Mouse (Mus musculus): ENCODE data around the gene Haus8. TPM values are rescaled to one million over a fixed set of nuclear protein-coding genes. Genes with fewer than 3 reads are reported as not detected.
"Not testable (repeated sequence)": the region's sequence is repeated elsewhere in the genome, so short reads cannot be mapped to it uniquely, and the experiment has no call there.

The Haus8 gene
- polyA plus RNA-seq, 1 experiment from 2014 or later: 52.0 TPM

GRCm38 (mm10) chr8:71248203-71248602 lies 24.5 kb downstream of the Haus8 start:
- ATAC-seq (ENCODE audit: low FRiP score, low TSS enrichment) (no peak), DNase-seq (no peak)
- Histone ChIP-seq H3K9ac (replicated peaks; ENCODE audit: low read length) (no peak overlapping the region), H3K4me2 (ENCODE audit: low read length) (no peak overlapping the region), H3K9me3 (ENCODE audit: control insufficient read depth, low read length) (no peaks in the 10 kb centered on the region), H3K27me3 (ENCODE audit: control insufficient read depth, insufficient read depth, low read length) (no peaks in the 10 kb centered on the region), H3K4me1 (ENCODE audit: control insufficient read depth, insufficient read depth, low read length) (no peaks in the 10 kb centered on the region), H3K36me3 (ENCODE audit: control insufficient read depth, insufficient read depth, low read length) (peaks cover 25% of the 10 kb centered on the region; the same call in 1 of the 2 replicates), H3K4me3 (replicated peaks; ENCODE audit: low read depth, low read length) (no peak overlapping the region), H3K27ac (replicated peaks; ENCODE audit: low read depth, low read length) (no peak overlapping the region)
- WGBS: 90% methylated on average over 1 of the region's 1 CpGs

GRCm38 (mm10) chr8:71242757-71243156 lies 30.0 kb downstream of the Haus8 start:
- Histone ChIP-seq H3K36me3 (ENCODE audit: control insufficient read depth, insufficient read depth, low read length) (no peaks in the 10 kb centered on the region), H3K4me2 (ENCODE audit: low read length) (no peak overlapping the region), H3K4me1 (ENCODE audit: control insufficient read depth, insufficient read depth, low read length) (no peaks in the 10 kb centered on the region), H3K4me3 (replicated peaks; ENCODE audit: low read depth, low read length) (no peak overlapping the region), H3K27ac (replicated peaks; ENCODE audit: low read depth, low read length) (no peak overlapping the region), H3K9ac (replicated peaks; ENCODE audit: low read length) (no peak overlapping the region), H3K9me3 (ENCODE audit: control insufficient read depth, low read length) (no peaks in the 10 kb centered on the region), H3K27me3 (ENCODE audit: control insufficient read depth, insufficient read depth, low read length) (no peaks in the 10 kb centered on the region)
- no peak for DNase-seq
- 88% methylated on average over 2 of the region's 2 CpGs for WGBS
- no peak for ATAC-seq (ENCODE audit: low FRiP score, low TSS enrichment)

- WGBS: 49% methylated on average over 2 of the region's 2 CpGs
- no peak overlapping the region for H3K27ac ChIP-seq (replicated peaks; ENCODE audit: low read depth, low read length)
- peak; percentile 8 for DNase-seq
Measured at GRCm38 (mm10) chr8:71224560-71224959, 48.2 kb downstream of the Haus8 start.

GRCm38 (mm10) chr8:71214266-71214665 lies 58.5 kb downstream of the Haus8 start:
- H3K27ac ChIP-seq (replicated peaks; ENCODE audit: low read depth, low read length); H3K9ac ChIP-seq (replicated peaks; ENCODE audit: low read length); H3K27me3 ChIP-seq (ENCODE audit: control insufficient read depth, insufficient read depth, low read length); ATAC-seq (ENCODE audit: low FRiP score, low TSS enrichment); H3K36me3 ChIP-seq (ENCODE audit: control insufficient read depth, insufficient read depth, low read length); H3K4me1 ChIP-seq (ENCODE audit: control insufficient read depth, insufficient read depth, low read length); H3K4me2 ChIP-seq (ENCODE audit: low read length); H3K9me3 ChIP-seq (ENCODE audit: control insufficient read depth, low read length); DNase-seq; H3K4me3 ChIP-seq (replicated peaks; ENCODE audit: low read depth, low read length): not testable (repeated sequence)
- 90% methylated on average over 3 of the region's 5 CpGs for WGBS

More at GRCm38 (mm10) chr8:71224560-71224959, 48.2 kb downstream of the Haus8 start:
- Histone ChIP-seq H3K27me3 (ENCODE audit: control insufficient read depth, insufficient read depth, low read length) (no peaks in the 10 kb centered on the region), H3K9ac (replicated peaks; ENCODE audit: low read length) (no peak overlapping the region), H3K9me3 (ENCODE audit: control insufficient read depth, low read length) (no peaks in the 10 kb centered on the region), H3K4me3 (replicated peaks; ENCODE audit: low read depth, low read length) (no peak overlapping the region), H3K36me3 (ENCODE audit: control insufficient read depth, insufficient read depth, low read length) (no peaks in the 10 kb centered on the region), H3K4me2 (ENCODE audit: low read length) (no peak overlapping the region), H3K4me1 (ENCODE audit: control insufficient read depth, insufficient read depth, low read length) (no peaks in the 10 kb centered on the region)
- no peak for ATAC-seq (ENCODE audit: low FRiP score, low TSS enrichment)

- H3K27ac ChIP-seq (replicated peaks; ENCODE audit: low read depth, low read length); H3K4me3 ChIP-seq (replicated peaks; ENCODE audit: low read depth, low read length); H3K27me3 ChIP-seq (ENCODE audit: control insufficient read depth, insufficient read depth, low read length); H3K4me1 ChIP-seq (ENCODE audit: control insufficient read depth, insufficient read depth, low read length); H3K9ac ChIP-seq (replicated peaks; ENCODE audit: low read length); H3K36me3 ChIP-seq (ENCODE audit: control insufficient read depth, insufficient read depth, low read length); H3K9me3 ChIP-seq (ENCODE audit: control insufficient read depth, low read length): not testable (repeated sequence)
- 0 out of 2 replicates have a peak overlapping the region, but pooled peaks have one; percentile 17 for H3K4me2 ChIP-seq (ENCODE audit: low read length)
- peak; percentile 60 for ATAC-seq (ENCODE audit: low FRiP score, low TSS enrichment)
- WGBS: 6% methylated on average over 6 of the region's 11 CpGs
- DNase-seq: peak; percentile 1
Measured at GRCm38 (mm10) chr8:71205541-71205967, 67.2 kb downstream of the Haus8 start.

Other genes with a start within 250 kb of the Haus8 start
- 15.5 and 16.8 TPM in 2 replicates for gene Myo9b, start 220 bp downstream of the Haus8 start, polyA plus RNA-seq (2014; fragmentation: Nextera tagmentation; extraction: Ambion mirVana)
- gene Use1, start 93.9 kb upstream of the Haus8 start, polyA plus RNA-seq (2014; fragmentation: Nextera tagmentation; extraction: Ambion mirVana): 121 TPM in 2 replicates
- 4.2 and 4.3 TPM in 2 replicates for gene Ocel1, start 98.4 kb upstream of the Haus8 start, polyA plus RNA-seq (2014; fragmentation: Nextera tagmentation; extraction: Ambion mirVana)
- gene Nr2f6, start 109.0 kb upstream of the Haus8 start, polyA plus RNA-seq (2014; fragmentation: Nextera tagmentation; extraction: Ambion mirVana): 24.9 and 29.4 TPM in 2 replicates
- 3.5 and 5.7 TPM in 2 replicates for gene Ushbp1, start 122.9 kb upstream of the Haus8 start, polyA plus RNA-seq (2014; fragmentation: Nextera tagmentation; extraction: Ambion mirVana)
- 78.3 and 88.4 TPM in 2 replicates for gene Babam1, start 123.9 kb upstream of the Haus8 start, polyA plus RNA-seq (2014; fragmentation: Nextera tagmentation; extraction: Ambion mirVana)
- 3.0 and 5.3 TPM in 2 replicates for gene Ankle1, start 133.1 kb upstream of the Haus8 start, polyA plus RNA-seq (2014; fragmentation: Nextera tagmentation; extraction: Ambion mirVana)
- gene Abhd8, start 190.7 kb upstream of the Haus8 start, polyA plus RNA-seq (2014; fragmentation: Nextera tagmentation; extraction: Ambion mirVana): 119 and 133 TPM in 2 replicates
- 199 and 222 TPM in 2 replicates for gene Mrpl34, start 192.0 kb upstream of the Haus8 start, polyA plus RNA-seq (2014; fragmentation: Nextera tagmentation; extraction: Ambion mirVana)
- 213 and 233 TPM in 2 replicates for gene Dda1, start 196.3 kb upstream of the Haus8 start, polyA plus RNA-seq (2014; fragmentation: Nextera tagmentation; extraction: Ambion mirVana)
- gene Ano8, start 213.0 kb upstream of the Haus8 start, polyA plus RNA-seq (2014; fragmentation: Nextera tagmentation; extraction: Ambion mirVana): 7.7 and 9.4 TPM in 2 replicates
- gene Gtpbp3, start 215.2 kb upstream of the Haus8 start, polyA plus RNA-seq (2014; fragmentation: Nextera tagmentation; extraction: Ambion mirVana): 4.9 and 5.2 TPM in 2 replicates
- 3.6 and 4.1 TPM in 2 replicates for gene Plvap, start 238.8 kb upstream of the Haus8 start, polyA plus RNA-seq (2014; fragmentation: Nextera tagmentation; extraction: Ambion mirVana)

Measured in midbrain, embryonic 14.5 days (tissue).